Comparison of ENCODE assay signal across 25 mouse cellular contexts in genomic region chr4:10692860-10693259, GRCm38 (mm10).
A peak's percentile ranks its signal among the peaks of the same experiment; 100 is the strongest.
DNase-seq lines count a peak whose midpoint lies in the region; ATAC-seq and TF ChIP-seq lines count a peak whose summit lies in the region.
"Had no signal": no experiment of that assay in that cellular context is flagged by ENCODE, and none has a peak within 500 bp of the region (broad histone marks: within the 10 kb centered on the region; RNA-seq: fewer than 3 reads in every experiment).

No protein-coding gene starts in this region.

- H3K9me3 ChIP-seq in lung, embryonic 14.5 days (ENCODE audit: low read depth, low read length): no peaks in the 10 kb centered on the region
- no peaks in the 10 kb centered on the region for H3K9me3 ChIP-seq in intestine, embryonic 16.5 days (ENCODE audit: control insufficient read depth, low read length)
- H3K9me3 ChIP-seq in liver, embryonic 13.5 days (replicated peaks): no peaks in the 10 kb centered on the region
- no peaks in the 10 kb centered on the region for H3K9me3 ChIP-seq in stomach, embryonic 15.5 days
- H3K9me3 ChIP-seq in forebrain, embryonic 14.5 days (replicated peaks; ENCODE audit: control insufficient read depth, low read length): no peaks in the 10 kb centered on the region
- H3K9me3 ChIP-seq: embryonic facial prominence, embryonic 10.5 days; heart, embryonic 13.5 days; hindbrain, embryonic 12.5 days; limb, embryonic 12.5 days; midbrain, embryonic 12.5 days had no signal

- no peak overlapping the region for H3K4me3 ChIP-seq in lung, embryonic 14.5 days (ENCODE audit: low read depth, low read length)
- no peak overlapping the region for H3K4me3 ChIP-seq in intestine, embryonic 16.5 days (ENCODE audit: low read length)
- no peak overlapping the region for H3K4me3 ChIP-seq in liver, embryonic 13.5 days (replicated peaks)
- H3K4me3 ChIP-seq in stomach, embryonic 15.5 days (replicated peaks): no peak overlapping the region
- H3K4me3 ChIP-seq in forebrain, embryonic 14.5 days (ENCODE audit: low read depth, low read length): no peak overlapping the region
- H3K4me3 ChIP-seq: embryonic facial prominence, embryonic 10.5 days; heart, adult 2 months; layer of hippocampus, adult 2 months; limb, embryonic 12.5 days had no signal

- 0 out of 2 replicates have a peak, but pooled peaks cover 4% of the 10 kb centered on the region for H3K27me3 ChIP-seq in lung, embryonic 14.5 days (ENCODE audit: insufficient read depth, low read length)
- no peaks in the 10 kb centered on the region for H3K27me3 ChIP-seq in intestine, embryonic 16.5 days (replicated peaks; ENCODE audit: control insufficient read depth, insufficient read depth, low read length)
- peaks cover 16% of the 10 kb centered on the region for H3K27me3 ChIP-seq in liver, embryonic 13.5 days
- H3K27me3 ChIP-seq in stomach, embryonic 15.5 days (replicated peaks): no peaks in the 10 kb centered on the region
- H3K27me3 ChIP-seq in forebrain, embryonic 14.5 days (replicated peaks; ENCODE audit: control insufficient read depth, insufficient read depth, low read length): no peaks in the 10 kb centered on the region
- H3K27me3 ChIP-seq: hindbrain, embryonic 12.5 days; limb, embryonic 12.5 days; midbrain, embryonic 12.5 days had no signal

- peak; percentile 58; the same call in 1 of the 2 replicates for ATAC-seq in lung, embryonic 14.5 days (ENCODE audit: insufficient read depth)
- ATAC-seq in intestine, embryonic 16.5 days: peak; percentile 97
- ATAC-seq in liver, embryonic 13.5 days (ENCODE audit: low read depth): peak; percentile 64; the same call in 1 of the 2 replicates
- peak; percentile 63; the same call in 1 of the 2 replicates for ATAC-seq in stomach, embryonic 15.5 days (ENCODE audit: insufficient read depth, low FRiP score, low read depth)
- no peak for ATAC-seq in forebrain, embryonic 14.5 days

- no peak overlapping the region for H3K9ac ChIP-seq in lung, embryonic 14.5 days
- no peak overlapping the region for H3K9ac ChIP-seq in intestine, embryonic 16.5 days (ENCODE audit: low read depth, low read length)
- no peak overlapping the region for H3K9ac ChIP-seq in liver, embryonic 13.5 days
- H3K9ac ChIP-seq in stomach, embryonic 15.5 days: no peak overlapping the region
- no peak overlapping the region for H3K9ac ChIP-seq in forebrain, embryonic 14.5 days (ENCODE audit: low read length)
- H3K9ac ChIP-seq: forebrain, postnatal 0 days; hindbrain, embryonic 12.5 days; limb, embryonic 12.5 days; midbrain, embryonic 12.5 days had no signal

- no peak overlapping the region for H3K4me2 ChIP-seq in lung, embryonic 14.5 days
- H3K4me2 ChIP-seq in intestine, embryonic 16.5 days (ENCODE audit: low read depth, low read length): no peak overlapping the region
- H3K4me2 ChIP-seq in liver, embryonic 13.5 days: no peak overlapping the region
- no peak overlapping the region for H3K4me2 ChIP-seq in stomach, embryonic 15.5 days
- no peak overlapping the region for H3K4me2 ChIP-seq in forebrain, embryonic 14.5 days (ENCODE audit: low read length)

- no peak for TF ChIP-seq CTCF in lung, embryonic 14.5 days (IDR thresholded peaks at IDR 0.05; ENCODE audit: low read depth)

- no peak for DNase-seq in lung, embryonic 14.5 days
- no peak for DNase-seq in lung, postnatal 4 days
- no peak for DNase-seq in liver, embryonic 13.5 days
- DNase-seq in forebrain, embryonic 14.5 days (ENCODE audit: low spot score): no peak
- no peak for DNase-seq in right cerebral cortex, postnatal 36 days (ENCODE audit: low spot score in 2 of 2)
- DNase-seq in ovary, postnatal 36 days (ENCODE audit: low spot score): no peak
- DNase-seq: adrenal gland, postnatal 36 days; cerebellum, adult 11 months; cerebellum, adult 9-11 months; gastrocnemius, postnatal 25 days; heart, adult 2 months; heart, postnatal 14 days; kidney, adult 9 months; kidney, postnatal 14 days; lung, postnatal 10 days; thymus, postnatal 14 days had no signal

- H3K27ac ChIP-seq in lung, embryonic 14.5 days (ENCODE audit: low read depth): no peak overlapping the region
- no peak overlapping the region for H3K27ac ChIP-seq in intestine, embryonic 16.5 days (ENCODE audit: low read length)
- no peak overlapping the region for H3K27ac ChIP-seq in liver, embryonic 13.5 days
- H3K27ac ChIP-seq in stomach, embryonic 15.5 days: no peak overlapping the region
- H3K27ac ChIP-seq in forebrain, embryonic 14.5 days (ENCODE audit: low read depth, low read length): no peak overlapping the region
- H3K27ac ChIP-seq: embryonic facial prominence, embryonic 10.5 days; heart, adult 2 months; heart, embryonic 13.5 days; hindbrain, embryonic 12.5 days; layer of hippocampus, adult 2 months; limb, embryonic 12.5 days; midbrain, embryonic 12.5 days had no signal

- H3K36me3 ChIP-seq in lung, embryonic 14.5 days (ENCODE audit: insufficient read depth): no peaks in the 10 kb centered on the region
- no peaks in the 10 kb centered on the region for H3K36me3 ChIP-seq in intestine, embryonic 16.5 days (ENCODE audit: control insufficient read depth, insufficient read depth, low read length)
- no peaks in the 10 kb centered on the region for H3K36me3 ChIP-seq in liver, embryonic 13.5 days
- no peaks in the 10 kb centered on the region for H3K36me3 ChIP-seq in stomach, embryonic 15.5 days
- H3K36me3 ChIP-seq in forebrain, embryonic 14.5 days (ENCODE audit: control insufficient read depth, insufficient read depth, low read length): no peaks in the 10 kb centered on the region
- H3K36me3 ChIP-seq: embryonic facial prominence, embryonic 10.5 days; heart, embryonic 13.5 days; hindbrain, embryonic 12.5 days; limb, embryonic 12.5 days; midbrain, embryonic 12.5 days had no signal

- H3K4me1 ChIP-seq in lung, embryonic 14.5 days (ENCODE audit: insufficient read depth): no peaks in the 10 kb centered on the region
- H3K4me1 ChIP-seq in intestine, embryonic 16.5 days (ENCODE audit: control insufficient read depth, insufficient read depth, low read length): no peaks in the 10 kb centered on the region
- H3K4me1 ChIP-seq in liver, embryonic 13.5 days (replicated peaks): no peaks in the 10 kb centered on the region
- no peaks in the 10 kb centered on the region for H3K4me1 ChIP-seq in stomach, embryonic 15.5 days
- H3K4me1 ChIP-seq in forebrain, embryonic 14.5 days (ENCODE audit: control insufficient read depth, insufficient read depth, low read length): no peaks in the 10 kb centered on the region
- H3K4me1 ChIP-seq: embryonic facial prominence, embryonic 10.5 days; hindbrain, embryonic 12.5 days; midbrain, embryonic 12.5 days had no signal

- 63% methylated on average over 2 of the region's 2 CpGs for WGBS in lung, embryonic 14.5 days
- WGBS in intestine, embryonic 16.5 days: 66% methylated on average over 2 of the region's 2 CpGs
- WGBS in liver, embryonic 13.5 days (ENCODE audit: insufficient replicate concordance): 51% methylated on average over 2 of the region's 2 CpGs
- whole genome bisulfite sequencing in stomach, embryonic 15.5 days: 61% methylated on average over 2 of the region's 2 CpGs
- WGBS in forebrain, embryonic 14.5 days: 80% methylated on average over 2 of the region's 2 CpGs
